Mouse (Mus musculus) T-helper 2 cell (primary cell): ENCODE measurements around the gene Yipf1.

Experiments used
- in situ Hi-C: fragments of 300-600 bp; cut with MboI, MseI; formaldehyde crosslinking; loops from one replicate; pipeline ENCODE4 v1.15.1; 2025; ENCODE audit warnings: high pct_unique_total_duplicates

Yipf1 gene

GRCm38 (mm10) chr4:107367567-107368314 is 53.6 kb downstream of the Yipf1 start, which contains the start of gene Ndc1:
Gene Ndc1 (plus strand): TSS chr4:107367784.
- in situ Hi-C loops: no loop called here

GRCm38 (mm10) chr4:107372304-107372703 is 58.1 kb downstream of the Yipf1 start:
- in situ Hi-C loops: no loop called here

DNA sequence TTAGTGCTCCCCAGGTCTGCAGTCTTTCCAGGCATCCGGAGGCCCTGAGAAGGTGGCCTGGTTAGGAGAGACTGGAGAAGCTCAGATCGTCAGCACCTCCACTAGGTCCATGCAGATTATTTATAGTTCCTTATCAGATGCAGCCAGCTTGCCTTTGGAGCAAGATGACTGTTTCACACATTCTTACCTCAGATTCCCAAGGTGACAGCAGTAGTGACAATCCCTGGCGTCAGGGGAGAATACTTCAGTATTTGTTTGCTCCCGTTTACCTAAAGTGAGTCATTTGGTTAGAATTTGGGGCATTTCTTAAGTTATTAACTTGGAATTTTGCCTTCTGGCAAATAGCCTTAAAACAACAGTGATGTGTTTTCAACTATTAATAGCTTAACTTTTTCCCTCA is 60.5 kb downstream of the Yipf1 start:
- in situ Hi-C loops: loop anchor here (25.0 kb wide), 1 partner anchor 987 kb away; no protein-coding TSS in a partner anchor

DNA sequence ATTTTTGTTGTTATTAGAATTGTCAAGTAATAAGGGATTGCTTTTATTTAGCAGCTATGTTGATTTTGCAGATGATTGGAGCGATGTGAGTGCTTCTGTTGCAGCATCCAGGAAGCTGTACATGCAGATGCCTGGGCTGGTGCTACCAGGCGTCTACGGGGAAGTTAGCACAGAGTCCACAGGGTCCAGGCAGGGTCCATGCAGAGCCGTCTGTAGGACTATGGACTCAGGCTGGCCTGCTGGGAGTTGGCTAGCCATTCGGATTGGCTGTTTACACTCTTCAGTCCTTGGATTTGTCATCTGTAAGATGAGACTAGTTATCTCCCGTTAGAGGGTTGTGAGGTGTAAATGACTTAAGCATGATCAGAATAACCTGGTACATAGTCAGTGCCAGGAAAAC is 64.8 kb downstream of the Yipf1 start:
- in situ Hi-C loops: loop anchor here (25.0 kb wide), 1 partner anchor 992 kb away; no protein-coding TSS in a partner anchor

- in situ Hi-C loops: loop anchor here (10.0 to 25.0 kb wide), 2 partner anchors 994 to 1674 kb away; no protein-coding TSS in a partner anchor
Observed at GRCm38 (mm10) chr4:107380871-107381270, 66.7 kb downstream of the Yipf1 start.

DNA sequence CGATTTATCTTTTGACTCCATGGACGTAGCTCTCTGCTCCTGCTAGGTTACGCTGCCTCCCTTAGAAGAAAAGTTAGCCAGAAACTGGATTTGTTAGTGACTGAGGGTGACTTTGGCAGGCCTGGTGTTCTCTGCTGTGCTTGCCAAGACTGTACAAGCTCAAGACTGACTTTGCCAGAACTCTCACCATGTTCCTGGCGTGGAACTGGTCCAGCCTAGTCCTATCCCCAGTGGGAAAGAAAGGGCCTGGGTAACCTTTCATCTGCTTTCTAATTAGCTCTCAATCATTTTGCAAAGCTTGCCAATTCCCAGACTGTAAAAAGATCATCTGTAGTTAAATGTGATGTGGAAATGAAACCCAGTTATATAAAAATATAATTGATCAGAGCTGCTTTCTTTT is 72.9 kb downstream of the Yipf1 start:
- in situ Hi-C loops: loop anchor here (10.0 to 25.0 kb wide), 2 partner anchors 1000 to 1668 kb away; no protein-coding TSS in a partner anchor

GRCm38 (mm10) chr4:107387465-107387864 is 73.3 kb downstream of the Yipf1 start:
- in situ Hi-C loops: loop anchor here (10.0 to 25.0 kb wide), 2 partner anchors 1000 to 1667 kb away; no protein-coding TSS in a partner anchor

DNA sequence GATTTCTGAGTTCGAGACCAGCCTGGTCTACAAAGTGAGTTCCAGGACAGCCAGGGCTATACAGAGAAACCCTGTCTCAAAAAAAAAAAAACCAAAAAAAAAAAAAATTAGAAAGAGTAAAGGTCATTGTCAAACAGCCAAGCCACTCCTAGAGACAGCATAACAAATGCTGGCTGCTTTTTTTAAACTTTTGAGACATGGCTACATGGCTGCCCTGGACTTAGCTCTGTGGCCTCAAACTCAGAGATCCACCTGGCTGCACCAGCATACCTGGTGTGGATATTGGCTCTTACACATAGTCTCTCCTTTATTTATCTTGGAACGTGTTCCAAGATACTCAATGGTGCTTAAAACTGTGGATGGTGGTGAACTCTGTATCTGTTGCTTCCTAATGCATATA is 74.1 kb downstream of the Yipf1 start:
- in situ Hi-C loops: loop anchor here (10.0 to 25.0 kb wide), 2 partner anchors 1001 to 1667 kb away; no protein-coding TSS in a partner anchor

- in situ Hi-C loops: loop anchor here (10.0 to 25.0 kb wide), 2 partner anchors 1002 to 1665 kb away; no protein-coding TSS in a partner anchor
Observed at GRCm38 (mm10) chr4:107389345-107389744, 75.2 kb downstream of the Yipf1 start.

DNA sequence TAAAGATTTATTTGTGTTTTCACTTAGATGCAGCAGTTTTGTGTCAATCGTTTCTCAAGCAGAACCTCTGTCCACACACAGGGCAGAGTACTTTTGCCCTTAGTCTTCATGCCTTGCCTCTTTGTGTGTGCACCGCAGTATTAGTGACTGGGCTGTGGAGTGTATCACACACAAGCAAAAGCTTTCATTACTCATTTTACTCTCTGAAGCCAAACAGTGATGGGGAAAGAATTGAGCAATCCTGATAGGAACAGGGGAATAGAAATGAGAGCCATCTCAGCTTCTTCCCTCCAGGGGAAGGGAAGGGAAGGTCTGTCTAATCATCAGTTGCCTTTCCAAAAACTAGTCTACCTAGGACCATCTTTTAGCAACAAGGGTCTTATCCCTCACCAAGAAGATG is 79.6 kb downstream of the Yipf1 start:
- in situ Hi-C loops: loop anchor here (25.0 kb wide), 1 partner anchor 1006 kb away; no protein-coding TSS in a partner anchor
